Mouse (Mus musculus): ENCODE measurements around the gene Wrap53.

Gene Wrap53

GRCm38 (mm10) chr11:69605726-69606490 is 25.9 kb upstream of the Wrap53 start, which contains the start of gene Atp1b2:
Atp1b2 (minus strand) TSS chr11:69605942.
- no peak for TF ChIP-seq GATA4 (IDR thresholded peaks at IDR 0.05; ENCODE audit: insufficient replicate concordance, low read length)

DNA sequence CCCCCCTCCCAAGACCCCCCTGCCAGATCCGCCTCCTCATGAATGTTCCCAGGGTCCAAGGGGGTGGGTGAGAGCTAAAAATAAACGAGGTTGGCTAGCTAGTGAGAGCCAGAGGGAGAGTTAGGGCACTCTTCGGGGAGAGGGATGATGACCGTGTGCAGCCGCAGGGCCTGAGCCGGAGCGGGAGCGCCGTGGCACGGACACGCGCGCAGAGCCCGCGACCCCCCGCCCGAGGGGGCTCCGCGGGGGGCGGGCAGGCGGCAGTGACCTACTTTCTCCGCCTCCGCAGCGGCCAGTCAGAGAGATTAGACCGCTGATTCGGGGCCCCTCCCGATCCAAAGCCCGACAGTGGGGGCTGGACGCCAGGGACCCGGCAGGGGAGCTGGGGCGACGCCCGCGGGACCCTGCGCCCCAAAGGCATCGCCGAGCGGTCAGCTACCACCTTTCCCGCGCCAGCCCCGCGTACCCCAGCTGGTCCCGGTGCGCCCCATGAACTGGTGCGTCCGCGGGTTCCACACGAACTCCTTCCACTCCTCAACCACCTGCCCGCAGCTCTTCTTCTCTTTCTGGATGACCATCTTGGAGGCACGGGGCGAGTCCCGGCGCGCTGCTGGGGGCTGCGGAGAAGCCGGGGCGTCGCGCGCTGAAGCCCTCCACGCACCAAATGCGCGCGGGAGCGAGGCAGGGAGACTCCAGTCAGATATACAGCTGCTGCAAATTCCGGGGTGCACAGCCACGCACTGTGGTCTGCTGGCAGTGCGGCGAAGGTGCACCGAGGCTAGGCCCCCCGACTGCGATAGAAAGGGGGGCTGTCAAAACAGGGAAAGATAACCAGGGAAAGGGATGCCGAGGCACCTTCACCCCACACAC is 25.0 kb upstream of the Wrap53 start:
- TF ChIP-seq GATA4 (IDR thresholded peaks at IDR 0.05; ENCODE audit: insufficient replicate concordance, low read length) = no peak

DNA sequence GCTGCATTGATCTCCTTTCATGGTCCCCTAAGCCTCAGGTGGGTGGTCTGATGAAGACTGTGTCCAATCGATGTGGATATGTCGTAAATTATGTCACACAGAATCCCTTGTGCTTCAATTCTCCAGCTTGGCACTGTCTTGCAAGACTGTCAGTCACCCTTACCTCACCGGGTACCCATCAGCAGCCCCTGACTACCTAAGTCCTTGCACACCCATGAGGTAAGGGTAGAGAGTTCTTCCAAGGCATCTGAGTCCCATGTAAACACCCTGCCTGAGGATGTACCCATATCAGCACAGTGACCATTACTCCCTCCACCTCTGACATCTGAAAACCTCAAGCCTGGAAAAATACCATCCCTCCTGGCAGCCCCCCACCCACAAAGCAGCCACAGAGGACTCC is 24.3 kb upstream of the Wrap53 start:
- TF ChIP-seq GATA4 (IDR thresholded peaks at IDR 0.05; ENCODE audit: insufficient replicate concordance, low read length) = no peak

GRCm38 (mm10) chr11:69603516-69603915 is 23.5 kb upstream of the Wrap53 start:
- no peak for TF ChIP-seq GATA4 (IDR thresholded peaks at IDR 0.05; ENCODE audit: insufficient replicate concordance, low read length)

DNA sequence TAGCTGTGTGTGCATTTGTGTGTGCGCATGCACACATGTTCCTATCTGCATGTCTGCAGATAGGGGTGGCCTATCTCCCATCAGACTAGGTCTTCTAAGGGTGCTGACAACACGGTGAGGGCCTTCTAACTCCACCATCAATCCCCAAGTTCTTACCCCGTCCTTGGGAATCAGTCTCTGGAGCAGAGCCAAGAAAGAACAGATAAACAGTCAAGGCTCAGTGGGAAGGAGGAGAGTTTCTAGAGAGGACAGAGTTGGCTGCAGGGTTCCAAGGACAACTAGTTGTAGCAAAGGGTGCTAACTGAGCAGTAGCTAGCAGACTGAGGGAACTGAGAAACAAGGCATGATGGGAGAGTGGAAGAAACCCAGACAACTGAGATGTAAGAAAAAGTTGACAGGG is 21.7 kb upstream of the Wrap53 start:
- no peak for TF ChIP-seq GATA4 (IDR thresholded peaks at IDR 0.05; ENCODE audit: insufficient replicate concordance, low read length)

GRCm38 (mm10) chr11:69600098-69600497 is 20.0 kb upstream of the Wrap53 start:
- no peak for TF ChIP-seq GATA4 (IDR thresholded peaks at IDR 0.05; ENCODE audit: insufficient replicate concordance, low read length)

DNA sequence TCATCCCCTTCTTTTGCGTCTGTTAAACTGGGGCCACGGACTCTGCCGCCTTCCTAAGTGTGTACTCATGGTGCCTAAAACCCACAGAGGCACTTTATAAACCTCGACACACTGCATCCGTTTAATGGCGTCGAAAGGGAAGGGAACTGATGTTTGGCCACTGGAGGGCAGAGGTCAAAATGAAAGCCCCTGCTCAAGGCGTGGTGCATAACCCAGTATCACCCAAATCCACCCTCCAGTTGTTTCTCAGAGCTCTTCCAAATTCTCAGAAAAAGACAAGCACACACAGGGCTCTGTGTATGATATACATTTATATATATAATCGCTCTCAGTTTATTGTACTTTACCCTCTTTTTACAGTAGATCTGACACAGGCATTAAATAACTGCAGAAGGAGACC is 19.4 kb upstream of the Wrap53 start:
- no peak for TF ChIP-seq GATA4 (IDR thresholded peaks at IDR 0.05; ENCODE audit: insufficient replicate concordance, low read length)

DNA sequence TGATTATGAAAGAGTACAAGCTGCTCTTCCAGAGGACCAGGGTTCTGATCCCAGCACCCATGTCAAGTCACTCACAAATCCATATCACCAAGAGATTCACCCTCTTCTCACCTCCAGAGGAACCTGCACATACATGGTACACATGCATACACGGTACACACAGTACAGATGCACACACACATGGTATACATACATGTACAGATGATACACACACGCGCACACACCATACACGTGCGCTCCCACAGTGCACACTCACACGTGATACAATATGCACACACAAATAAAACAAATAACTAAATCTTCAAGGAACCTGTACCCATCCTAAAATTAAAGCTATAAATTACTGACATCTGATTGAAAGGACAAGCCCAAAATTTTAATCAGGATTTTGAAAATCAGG is 14.8 kb upstream of the Wrap53 start:
- no peak for TF ChIP-seq GATA4 (IDR thresholded peaks at IDR 0.05; ENCODE audit: insufficient replicate concordance, low read length)

DNA sequence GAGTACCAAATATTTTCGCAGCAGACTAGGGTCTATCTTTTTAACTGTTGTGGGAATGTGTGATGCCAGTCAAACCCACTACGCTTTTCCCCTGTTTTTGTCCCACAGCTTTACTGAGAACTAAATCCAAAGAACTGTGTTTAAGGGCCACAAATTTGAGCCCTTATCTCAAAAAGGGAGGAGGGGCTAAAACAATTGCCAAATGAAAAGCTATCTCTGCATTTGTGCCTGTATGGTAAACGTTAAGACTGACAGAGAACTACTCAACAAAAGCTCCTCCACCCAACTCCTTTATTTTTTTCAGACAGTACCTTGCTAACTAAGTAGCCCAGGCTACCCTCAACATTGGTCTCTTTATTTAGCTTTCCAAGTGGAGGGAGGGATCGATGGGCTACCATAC is 12.7 kb upstream of the Wrap53 start:
- no peak for TF ChIP-seq GATA4 (IDR thresholded peaks at IDR 0.05; ENCODE audit: insufficient replicate concordance, low read length)

DNA sequence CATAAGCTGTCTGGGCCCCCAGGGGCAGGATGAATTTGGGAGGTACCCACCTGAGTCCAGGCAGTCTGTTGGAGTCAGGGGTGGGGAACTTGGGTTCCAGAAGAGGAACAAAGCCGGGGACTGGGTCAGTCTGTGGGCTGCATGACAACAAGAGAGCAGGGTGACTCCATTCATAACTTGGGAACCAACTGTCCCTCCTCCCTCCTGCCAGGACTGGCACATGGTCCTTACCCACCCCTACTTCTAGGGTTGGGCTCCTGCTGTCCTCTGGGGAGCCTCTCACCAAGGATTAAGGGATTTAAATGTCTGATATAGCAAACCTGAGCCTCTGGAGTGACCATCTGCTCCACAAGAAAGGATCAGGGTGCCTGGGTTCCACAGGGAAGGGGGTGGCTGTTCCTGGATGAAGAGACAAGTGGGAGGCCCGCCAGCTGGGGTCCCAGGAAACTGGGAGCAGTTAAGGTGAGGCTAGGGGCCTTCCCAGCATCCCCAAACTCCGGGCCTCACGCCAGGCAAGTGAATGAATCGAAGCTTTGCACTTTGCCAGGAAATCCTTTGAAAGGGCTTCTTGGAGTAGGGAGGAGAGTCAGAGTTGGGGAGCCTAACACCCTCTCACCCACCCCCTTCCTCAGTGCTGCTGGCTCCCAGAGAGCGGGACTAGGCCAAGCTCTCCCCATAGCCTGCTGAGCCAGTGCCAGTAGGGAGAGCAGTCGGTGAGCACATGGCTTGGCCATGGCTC is 12.0 kb upstream of the Wrap53 start:
- TF ChIP-seq GATA4 (IDR thresholded peaks at IDR 0.05; ENCODE audit: insufficient replicate concordance, low read length) = no peak

GRCm38 (mm10) chr11:69591424-69591823 is 11.4 kb upstream of the Wrap53 start:
- TF ChIP-seq GATA4 (IDR thresholded peaks at IDR 0.05; ENCODE audit: insufficient replicate concordance, low read length) = no peak

DNA sequence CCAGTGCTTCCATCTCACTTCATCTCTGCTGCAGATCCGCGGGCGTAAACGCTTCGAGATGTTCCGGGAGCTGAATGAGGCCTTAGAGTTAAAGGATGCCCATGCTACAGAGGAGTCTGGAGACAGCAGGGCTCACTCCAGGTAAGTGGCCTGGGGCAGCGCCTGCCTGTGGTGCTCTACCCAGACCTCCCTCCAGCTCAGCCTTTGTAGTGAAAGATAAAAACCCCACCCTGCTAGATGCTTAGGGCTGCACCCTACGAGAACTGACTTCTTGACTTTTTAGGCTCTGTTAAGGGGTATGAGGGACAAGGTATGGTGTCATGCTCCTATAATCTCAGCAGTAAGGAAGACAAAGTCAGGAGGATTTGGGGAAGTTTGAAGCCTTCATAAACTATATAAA is 10.6 kb upstream of the Wrap53 start:
- no peak for TF ChIP-seq GATA4 (IDR thresholded peaks at IDR 0.05; ENCODE audit: insufficient replicate concordance, low read length)

- TF ChIP-seq GATA4 (IDR thresholded peaks at IDR 0.05; ENCODE audit: insufficient replicate concordance, low read length) = no peak
These were observed 9.3 kb upstream of the Wrap53 start for GRCm38 (mm10) chr11:69589207-69589834.

DNA sequence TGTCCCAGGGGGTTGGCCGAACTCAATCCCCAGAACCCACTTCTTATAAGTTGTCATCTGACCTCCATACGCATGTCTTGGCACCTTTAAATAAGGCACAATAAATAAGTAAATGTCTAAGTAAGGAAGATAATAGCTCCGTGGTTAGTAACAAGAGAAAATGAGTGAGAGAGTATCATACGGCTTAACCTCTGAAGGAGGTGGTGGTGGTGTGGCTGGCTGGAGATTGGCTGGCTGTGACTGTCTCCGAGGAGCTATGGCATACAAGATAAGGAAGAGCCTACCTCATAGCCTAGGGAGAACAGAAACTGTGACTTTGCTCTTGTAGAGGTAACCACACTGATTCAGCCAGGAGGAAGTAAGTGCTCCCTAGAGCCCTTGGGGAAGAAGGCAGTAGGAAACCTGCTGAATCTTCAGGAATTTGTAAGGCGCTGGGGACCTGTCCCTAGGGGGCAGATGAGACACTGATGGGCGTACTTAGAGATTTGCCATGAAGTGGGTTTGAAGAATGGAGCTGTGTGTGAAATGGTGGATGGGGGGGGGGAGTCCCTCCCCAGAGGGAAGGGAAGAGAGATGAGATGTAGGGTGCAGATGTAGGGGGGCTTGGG is 5.8 kb upstream of the Wrap53 start:
- TF ChIP-seq GATA4 (IDR thresholded peaks at IDR 0.05; ENCODE audit: insufficient replicate concordance, low read length) = no peak

GRCm38 (mm10) chr11:69584937-69585336 is 4.9 kb upstream of the Wrap53 start:
- TF ChIP-seq GATA4 (IDR thresholded peaks at IDR 0.05; ENCODE audit: insufficient replicate concordance, low read length) = no peak

Data from liver, adult (tissue).